Mouse (Mus musculus) heart, embryonic 10.5 days (tissue): ENCODE measurements at regions not wholly inside any gene's neighbourhood (a gene's known extent, or its start where the extent isn't known, plus 50 kb on each side); places are given as distances from the start of the nearest gene placed in this dataset.

ENCODE experiments used
- DNase-seq: peaks from one replicate; pipeline ENCODE4 v3.0.0-alpha.2; 2017; ENCODE audit warnings: low spot score
- H3K27ac ChIP-seq: fragments of 300-500 bp; sonication (generic); 2 replicates; pipeline ENCODE4 v1.5.1; 2016; ENCODE audit warnings: mild to moderate bottlenecking
- H3K27me3 ChIP-seq: fragments of 300-500 bp; sonication (generic); 2 replicates; pipeline ENCODE4 v1.6.1; 2016; ENCODE audit warnings: mild to moderate bottlenecking; ENCODE audit not compliant: poor library complexity, insufficient read depth, severe bottlenecking
- H3K36me3 ChIP-seq: fragments of 300-500 bp; sonication (generic); 2 replicates; pipeline ENCODE4 v1.6.1; 2016; ENCODE audit warnings: mild to moderate bottlenecking, moderate library complexity
- H3K4me1 ChIP-seq: fragments of 300-500 bp; sonication (generic); 2 replicates; pipeline ENCODE4 v1.6.1; 2016; ENCODE audit warnings: mild to moderate bottlenecking
- H3K4me3 ChIP-seq: fragments of 300-500 bp; sonication (generic); 2 replicates; pipeline ENCODE4 v1.5.1; 2016; ENCODE audit warnings: mild to moderate bottlenecking, moderate library complexity
- H3K9me3 ChIP-seq: fragments of 300-500 bp; sonication (generic); 2 replicates; pipeline ENCODE4 v1.6.1; 2016; ENCODE audit warnings: mild to moderate bottlenecking, moderate library complexity
- WGBS: fragments of 180-500 bp; shearing (Covaris S2); methylation state at CpG from one replicate; pipeline ENCODE4 v1.1.7; 2016; 5-methylcytosine and 5-hydroxymethylcytosine counted together

DNA sequence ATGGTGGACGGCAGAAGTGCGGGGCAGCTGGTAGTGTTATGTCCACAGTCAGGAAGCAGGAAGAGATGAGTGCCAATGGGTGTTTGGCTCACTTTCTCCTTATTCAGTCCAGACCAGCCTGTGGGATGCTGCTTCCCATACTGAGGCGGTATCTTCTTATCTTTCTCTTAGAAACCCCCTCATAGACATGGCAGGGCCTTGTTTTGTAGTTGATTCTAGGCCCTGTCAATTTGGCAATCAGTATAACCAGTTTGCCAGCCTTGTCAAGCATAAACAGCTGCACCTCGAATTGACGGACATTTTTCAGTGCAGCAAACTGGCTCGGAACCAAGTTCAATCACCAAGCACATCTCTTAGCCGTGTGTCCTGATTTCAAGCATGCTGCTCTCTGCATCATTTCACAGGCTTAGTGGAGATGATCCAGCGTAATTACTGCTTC, 385.7 kb upstream of the Hs6st1 start:
- 76% methylated on average over 8 of the region's 8 CpGs for WGBS
- peaks cover 7% of the 10 kb centered on the region for H3K4me1 ChIP-seq
- no peaks in the 10 kb centered on the region for H3K9me3 ChIP-seq
- no peak for DNase-seq
- no peak overlapping the region for H3K27ac ChIP-seq
- no peaks in the 10 kb centered on the region for H3K36me3 ChIP-seq
- H3K27me3 ChIP-seq: no peaks in the 10 kb centered on the region
- H3K4me3 ChIP-seq: no peak overlapping the region

DNA sequence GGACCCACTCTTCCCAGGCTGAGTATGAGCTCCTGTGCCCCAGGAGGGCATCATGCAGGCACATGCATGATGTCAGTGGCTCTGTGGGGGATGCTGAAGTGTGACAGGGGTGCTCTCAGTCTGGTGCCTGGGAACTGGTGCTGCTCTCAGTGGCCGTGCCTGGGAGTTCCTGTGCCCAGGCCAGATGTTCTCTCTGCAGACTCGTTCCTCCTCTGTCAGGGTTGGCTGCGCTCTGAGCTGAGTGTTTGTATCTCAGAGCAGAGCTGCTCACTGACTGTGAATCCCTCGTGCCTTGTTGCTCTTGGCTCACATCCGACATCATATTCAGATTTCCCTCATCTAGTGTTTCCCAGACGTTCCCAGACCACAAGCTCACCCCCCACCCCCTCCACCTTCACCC, 382.5 kb upstream of the Hs6st1 start:
- H3K9me3 ChIP-seq: no peaks in the 10 kb centered on the region
- no peak overlapping the region for H3K27ac ChIP-seq
- H3K4me3 ChIP-seq: no peak overlapping the region
- 50% methylated on average over 6 of the region's 6 CpGs for WGBS
- H3K36me3 ChIP-seq: no peaks in the 10 kb centered on the region
- no peak for DNase-seq
- H3K4me1 ChIP-seq: peaks cover 17% of the 10 kb centered on the region
- no peaks in the 10 kb centered on the region for H3K27me3 ChIP-seq

DNA sequence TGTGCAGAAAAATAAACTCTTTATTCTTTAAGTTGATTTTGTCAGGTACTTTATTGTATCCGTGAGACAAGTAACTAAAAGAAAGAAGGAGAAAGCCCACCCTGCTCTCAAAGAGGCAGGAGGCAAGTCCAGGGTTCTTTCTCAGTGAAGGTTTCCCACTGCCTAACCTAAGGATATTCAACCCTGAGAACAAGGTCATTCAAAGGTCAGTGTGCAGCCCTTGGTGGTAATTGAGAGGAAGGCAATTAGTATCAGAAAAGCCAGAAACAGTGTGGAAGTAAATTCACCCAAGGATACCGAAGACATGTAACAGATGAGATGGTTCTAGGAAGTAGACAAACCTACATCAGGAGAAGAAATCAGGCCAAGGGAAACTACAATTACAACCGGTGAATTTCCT, 373.9 kb upstream of the Hs6st1 start:
- Histone ChIP-seq H3K27ac (no peak overlapping the region), H3K27me3 (peaks cover 7% of the 10 kb centered on the region; the same call in 1 of the 2 replicates), H3K9me3 (no peaks in the 10 kb centered on the region), H3K4me3 (no peak overlapping the region), H3K4me1 (peaks cover 8% of the 10 kb centered on the region; the same call in 1 of the 2 replicates), H3K36me3 (no peaks in the 10 kb centered on the region)
- WGBS: 66% methylated on average over 3 of the region's 3 CpGs
- DNase-seq: peak; percentile 7

DNA sequence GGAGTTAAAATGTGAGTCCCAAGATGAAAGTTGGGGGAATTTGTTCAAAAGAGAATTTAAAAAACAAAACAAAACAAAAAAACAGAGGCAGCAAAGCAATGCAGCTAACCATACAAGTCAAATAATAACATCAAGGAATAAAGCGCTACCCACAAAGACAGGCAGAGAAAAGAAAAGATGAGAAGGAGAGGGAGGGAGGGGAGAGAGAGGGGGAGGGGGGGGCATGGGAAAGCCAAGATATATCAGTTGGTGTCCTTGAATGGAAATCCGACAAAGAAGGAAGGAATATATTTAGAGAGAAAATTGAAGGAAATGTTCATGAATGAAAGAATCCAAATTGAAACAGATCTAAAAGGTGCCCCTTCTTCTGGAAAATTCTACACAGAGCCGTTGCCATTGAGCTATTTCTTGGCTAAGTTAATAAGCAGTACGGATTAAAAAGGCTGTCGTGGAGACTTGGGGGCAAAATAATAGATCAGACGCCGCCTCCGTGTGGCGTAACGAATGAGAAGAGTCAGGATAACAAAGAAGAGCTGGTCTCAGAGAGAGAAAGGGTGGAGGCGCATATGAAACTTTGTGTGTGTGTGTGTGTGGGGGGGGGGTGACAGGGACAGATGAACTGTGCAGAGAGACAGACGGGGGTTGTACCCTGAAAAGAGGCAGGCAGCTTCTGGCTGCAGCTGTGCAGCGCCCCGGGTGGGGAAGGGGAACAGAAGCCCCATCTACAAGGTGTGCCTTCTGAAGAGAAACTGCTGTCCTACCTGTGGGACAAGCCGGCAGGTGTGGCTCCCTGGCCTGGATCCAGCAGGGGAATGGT, 373.2 kb upstream of the Hs6st1 start:
- H3K9me3 ChIP-seq: no peaks in the 10 kb centered on the region
- DNase-seq: peak; percentile 58
- no peak overlapping the region for H3K4me3 ChIP-seq
- peaks cover 7% of the 10 kb centered on the region; the same call in 1 of the 2 replicates for H3K27me3 ChIP-seq
- H3K27ac ChIP-seq: no peak overlapping the region
- no peaks in the 10 kb centered on the region for H3K36me3 ChIP-seq
- WGBS: 67% methylated on average over 15 of the region's 15 CpGs
- H3K4me1 ChIP-seq: peaks cover 4% of the 10 kb centered on the region; the same call in 1 of the 2 replicates

DNA sequence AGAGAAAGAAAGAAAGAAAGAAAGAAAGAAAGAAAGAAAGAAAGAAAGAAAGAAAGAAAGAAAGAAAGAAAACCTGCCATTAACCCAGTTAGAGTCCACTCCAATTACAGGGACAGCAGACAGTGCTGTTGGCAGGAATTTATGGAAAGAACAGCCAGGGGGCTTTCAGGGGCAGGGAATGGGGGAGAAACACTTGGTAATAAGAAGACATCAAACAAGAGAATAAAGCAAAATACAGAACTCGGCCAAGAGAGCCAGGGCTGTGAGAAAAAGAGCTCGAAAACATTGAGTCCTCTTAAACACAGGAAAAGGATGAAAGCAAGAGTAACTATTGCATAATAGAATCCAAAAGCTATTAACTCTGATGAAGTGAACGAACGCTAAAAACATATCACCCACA, 371.0 kb upstream of the Hs6st1 start:
- WGBS: 49% methylated on average over 4 of the region's 4 CpGs
- Histone ChIP-seq H3K36me3 (no peaks in the 10 kb centered on the region), H3K27me3 (peaks cover 7% of the 10 kb centered on the region; the same call in 1 of the 2 replicates), H3K27ac (no peak overlapping the region), H3K9me3 (no peaks in the 10 kb centered on the region), H3K4me3 (no peak overlapping the region), H3K4me1 (no peaks in the 10 kb centered on the region)
- DNase-seq: peak; percentile 7

DNA sequence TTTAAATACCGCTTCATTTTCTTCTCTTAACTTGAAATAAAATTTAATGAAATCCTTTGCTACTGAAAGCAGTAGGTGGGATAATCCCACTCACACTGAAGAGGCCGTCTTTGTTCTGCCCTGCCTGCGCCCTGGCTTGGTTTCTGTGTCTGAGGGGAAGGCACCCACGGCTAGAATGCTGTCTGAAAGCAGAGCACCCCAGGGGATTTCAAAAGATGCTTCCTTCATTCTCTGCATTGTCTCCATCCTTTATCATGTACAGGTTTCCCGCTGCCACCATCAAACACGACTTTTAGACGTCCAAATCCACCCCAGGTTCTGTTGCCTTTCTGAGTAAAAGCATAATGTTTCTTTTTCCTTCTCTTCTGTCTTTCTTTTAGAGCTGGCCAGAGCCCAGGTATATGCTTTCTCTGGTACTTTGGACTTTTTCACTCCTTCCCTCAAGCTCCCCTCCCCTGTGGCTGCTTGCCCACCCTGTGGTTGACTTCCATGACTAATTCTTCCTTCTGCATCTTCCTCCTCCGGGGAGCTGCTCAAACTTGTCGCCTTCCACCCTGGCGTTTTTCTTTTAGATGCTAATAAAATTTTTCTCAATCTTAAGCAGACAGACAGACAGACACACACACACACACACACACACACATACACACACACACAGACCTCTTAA, 370.2 kb upstream of the Hs6st1 start:
- Histone ChIP-seq H3K9me3 (no peaks in the 10 kb centered on the region), H3K4me3 (no peak overlapping the region), H3K4me1 (no peaks in the 10 kb centered on the region), H3K27ac (no peak overlapping the region), H3K27me3 (peaks cover 7% of the 10 kb centered on the region; the same call in 1 of the 2 replicates), H3K36me3 (no peaks in the 10 kb centered on the region)
- peak; percentile 20 for DNase-seq
- WGBS: 38% methylated on average over 10 of the region's 10 CpGs

DNA sequence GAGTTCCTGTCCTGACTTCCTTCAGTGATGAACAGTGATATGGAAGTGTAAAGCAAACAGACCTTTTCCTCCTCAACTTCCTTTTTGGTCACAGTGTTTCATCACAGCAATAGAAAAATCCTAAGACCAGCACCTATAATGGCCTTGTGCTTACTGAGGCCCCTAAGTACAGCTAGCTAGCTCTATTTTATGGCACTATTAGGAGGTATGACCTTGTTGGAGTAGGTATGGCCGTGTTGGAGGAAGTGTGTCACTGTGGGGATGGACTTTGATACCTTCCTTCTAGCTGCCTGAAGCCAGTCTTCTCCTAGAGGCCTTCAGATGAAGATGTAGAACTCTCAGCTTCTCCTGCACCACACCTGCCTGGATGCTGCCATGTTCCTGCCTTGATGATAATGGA, 365.6 kb upstream of the Hs6st1 start:
- H3K4me1 ChIP-seq: no peaks in the 10 kb centered on the region
- H3K27me3 ChIP-seq: no peaks in the 10 kb centered on the region
- H3K4me3 ChIP-seq: no peak overlapping the region
- H3K36me3 ChIP-seq: no peaks in the 10 kb centered on the region
- DNase-seq: no peak
- no peak overlapping the region for H3K27ac ChIP-seq
- 50% methylated on average over 1 of the region's 1 CpGs for WGBS
- H3K9me3 ChIP-seq: no peaks in the 10 kb centered on the region

DNA sequence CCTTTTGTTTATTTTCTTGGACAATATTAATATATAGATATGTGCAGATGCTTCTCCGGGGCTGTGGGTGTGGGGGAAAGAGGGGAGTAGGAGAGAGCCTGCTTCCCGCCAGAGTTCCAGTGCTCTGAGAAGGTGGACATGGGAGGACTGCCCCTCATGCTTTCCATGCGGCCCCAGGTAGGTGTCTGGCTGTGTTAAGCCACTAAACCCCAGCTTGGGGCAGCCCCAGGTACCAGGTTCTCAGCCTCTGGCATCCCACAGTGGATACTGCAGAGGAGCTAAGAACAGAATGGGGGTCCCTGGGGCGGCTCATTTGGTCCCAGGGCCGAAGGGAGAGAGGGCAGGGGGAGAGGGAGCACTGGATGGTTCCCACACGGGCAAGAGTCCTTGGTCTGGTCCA, 361.9 kb upstream of the Hs6st1 start:
- H3K27ac ChIP-seq: no peak overlapping the region
- no peaks in the 10 kb centered on the region for H3K9me3 ChIP-seq
- peak; percentile 66 for DNase-seq

DNA sequence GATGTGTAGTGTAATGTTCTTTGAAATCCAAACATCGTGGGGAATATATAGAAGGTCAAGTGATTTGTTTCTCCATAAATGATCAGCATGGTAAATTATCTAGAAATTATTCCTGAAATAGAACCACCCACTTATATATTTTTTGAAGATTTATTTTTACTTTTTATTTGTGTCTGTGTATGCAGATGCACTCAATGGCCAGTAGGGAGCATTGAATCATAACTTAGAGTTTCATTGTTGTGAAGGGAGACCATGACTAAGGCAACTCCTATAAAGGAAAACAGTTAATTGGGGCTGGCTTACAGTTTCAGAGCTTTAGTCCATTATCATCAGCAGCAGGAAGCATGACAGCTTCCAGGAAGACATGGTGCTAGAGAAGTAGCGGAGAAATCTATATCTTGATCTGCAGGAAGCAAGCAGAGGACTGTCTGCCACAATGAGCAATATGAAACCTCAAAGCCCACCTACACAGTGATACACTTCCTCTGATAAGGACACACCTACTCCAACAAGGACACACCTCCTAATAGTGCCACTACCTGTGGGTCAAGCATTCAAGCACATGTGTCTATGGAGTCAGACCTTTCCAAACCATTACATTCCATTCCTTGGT, 359.9 kb upstream of the Hs6st1 start:
- Histone ChIP-seq H3K27ac (no peak overlapping the region), H3K4me1 (no peaks in the 10 kb centered on the region), H3K9me3 (no peaks in the 10 kb centered on the region), H3K27me3 (no peaks in the 10 kb centered on the region), H3K36me3 (no peaks in the 10 kb centered on the region), H3K4me3 (no peak overlapping the region)
- 81% methylated on average over 2 of the region's 2 CpGs for WGBS
- no peak for DNase-seq

More for the DNA sequence above, 361.9 kb upstream of the Hs6st1 start:
- Histone ChIP-seq H3K36me3 (no peaks in the 10 kb centered on the region), H3K27me3 (no peaks in the 10 kb centered on the region), H3K4me1 (no peaks in the 10 kb centered on the region), H3K4me3 (no peak overlapping the region)
- 76% methylated on average over 6 of the region's 6 CpGs for WGBS

DNA sequence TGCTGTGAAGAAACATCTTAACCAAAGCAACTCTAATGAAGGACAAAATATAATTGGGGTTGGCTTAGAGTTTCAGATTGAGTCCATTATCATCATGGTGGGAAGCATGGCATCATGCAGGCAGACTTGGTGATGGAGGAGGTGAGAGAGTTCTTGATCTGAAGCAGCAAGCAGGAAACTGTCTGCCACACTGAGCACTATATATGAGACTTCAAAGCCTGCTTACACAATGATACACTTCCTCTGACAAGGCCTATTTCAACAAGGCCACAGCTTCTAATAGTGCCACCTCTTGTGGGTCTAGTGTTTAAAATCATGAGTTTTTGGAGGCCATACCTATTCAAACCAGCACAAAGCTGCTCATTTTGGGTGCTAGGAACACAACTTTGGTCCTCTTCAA, 359.0 kb upstream of the Hs6st1 start:
- Histone ChIP-seq H3K4me1 (no peaks in the 10 kb centered on the region), H3K9me3 (no peaks in the 10 kb centered on the region), H3K27me3 (no peaks in the 10 kb centered on the region), H3K36me3 (no peaks in the 10 kb centered on the region), H3K4me3 (no peak overlapping the region), H3K27ac (no peak overlapping the region)
- no peak for DNase-seq

DNA sequence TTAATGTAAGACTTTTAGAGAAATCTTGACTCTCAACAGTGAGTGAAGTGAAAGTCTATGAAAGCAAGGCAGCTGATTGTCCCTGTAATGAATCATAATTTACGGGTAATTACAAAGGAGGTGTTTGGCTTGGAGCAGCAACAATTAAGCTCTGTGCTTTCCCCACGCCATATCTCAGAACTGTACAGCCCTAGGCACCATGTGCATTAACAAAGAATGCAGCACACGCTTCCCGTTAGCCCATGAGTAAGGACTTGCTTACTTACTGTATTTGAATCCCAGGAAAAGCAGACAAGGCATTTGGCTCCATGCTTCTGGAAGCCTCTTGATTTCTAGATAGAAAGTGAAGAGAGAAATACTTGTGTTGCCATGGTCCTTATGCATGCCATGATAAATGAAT, 354.2 kb upstream of the Hs6st1 start:
- 74% methylated on average over 4 of the region's 4 CpGs for WGBS
- peak; percentile 46 for DNase-seq

DNA sequence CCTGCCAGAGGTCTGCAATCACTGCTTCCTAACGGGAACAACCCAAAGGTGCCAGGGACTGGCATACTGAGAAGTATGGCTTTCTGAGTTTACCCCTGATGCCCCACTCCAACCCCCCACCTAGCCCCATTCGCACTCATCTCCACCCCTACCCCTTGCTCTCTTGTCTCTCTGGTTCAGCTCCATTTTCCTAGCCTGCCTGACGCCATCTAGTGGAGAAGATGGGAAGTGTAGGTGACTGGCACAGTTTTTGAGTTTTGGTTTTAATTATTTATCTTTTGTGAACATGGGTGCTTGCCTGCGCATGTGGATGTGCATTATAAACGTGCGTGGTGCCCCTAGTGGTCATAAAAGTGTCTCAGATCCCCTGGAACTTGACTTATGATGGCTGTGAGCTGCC, 352.3 kb upstream of the Hs6st1 start:
- no peaks in the 10 kb centered on the region for H3K4me1 ChIP-seq
- DNase-seq: no peak
- WGBS: 57% methylated on average over 6 of the region's 6 CpGs

More for the DNA sequence above, 354.2 kb upstream of the Hs6st1 start:
- H3K4me1 ChIP-seq: no peaks in the 10 kb centered on the region
- H3K27me3 ChIP-seq: no peaks in the 10 kb centered on the region
- no peaks in the 10 kb centered on the region for H3K9me3 ChIP-seq
- H3K27ac ChIP-seq: no peak overlapping the region
- no peaks in the 10 kb centered on the region for H3K36me3 ChIP-seq
- no peak overlapping the region for H3K4me3 ChIP-seq

DNA sequence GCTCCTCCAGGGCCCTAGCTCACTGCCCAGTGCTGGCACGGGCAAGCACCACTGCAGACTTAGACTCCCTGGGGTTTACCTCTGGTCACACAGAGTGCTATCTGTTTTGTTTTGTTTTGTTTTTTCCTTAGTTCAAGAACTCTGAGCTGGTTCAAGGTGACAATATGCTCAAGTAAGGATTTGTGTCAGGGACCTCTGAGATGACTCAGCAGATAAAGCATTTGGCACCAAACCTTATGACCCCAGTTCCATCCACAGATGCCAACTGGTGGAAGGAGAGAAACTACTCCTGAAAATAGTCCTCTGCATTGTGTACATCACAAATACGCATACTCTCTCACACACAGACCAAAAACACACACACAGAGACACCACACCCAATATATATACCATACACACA, 351.0 kb upstream of the Hs6st1 start:
- 79% methylated on average over 2 of the region's 2 CpGs for WGBS
- no peaks in the 10 kb centered on the region for H3K9me3 ChIP-seq
- no peak overlapping the region for H3K4me3 ChIP-seq

More for the DNA sequence above, 352.3 kb upstream of the Hs6st1 start:
- Histone ChIP-seq H3K9me3 (no peaks in the 10 kb centered on the region), H3K27ac (no peak overlapping the region), H3K4me3 (no peak overlapping the region), H3K36me3 (no peaks in the 10 kb centered on the region), H3K27me3 (no peaks in the 10 kb centered on the region)

More for the DNA sequence above, 351.0 kb upstream of the Hs6st1 start:
- H3K4me1 ChIP-seq: no peaks in the 10 kb centered on the region
- no peak overlapping the region for H3K27ac ChIP-seq
- H3K36me3 ChIP-seq: no peaks in the 10 kb centered on the region
- no peak for DNase-seq
- H3K27me3 ChIP-seq: no peaks in the 10 kb centered on the region
